In the genomic region with DNA sequence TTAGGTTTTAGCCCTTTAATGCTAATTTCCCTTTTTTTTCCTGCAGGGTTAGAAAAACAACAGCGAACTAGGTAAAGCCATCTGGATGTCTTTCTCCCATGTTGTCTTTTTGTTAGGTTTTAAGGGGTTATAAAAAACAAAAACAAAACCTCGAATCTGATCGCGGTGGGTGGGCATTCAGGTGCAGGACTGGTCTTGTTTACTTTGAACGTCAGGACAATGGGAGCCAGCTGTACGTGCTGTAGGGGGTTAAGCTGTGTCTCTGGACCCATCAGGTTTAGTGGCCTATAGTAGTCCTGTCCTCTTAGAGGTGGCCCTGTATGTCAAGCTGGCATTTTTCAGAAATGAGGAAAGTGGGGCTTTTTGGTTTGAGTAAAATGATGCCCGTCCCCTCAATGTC, we compare ENCODE assay signal across 9 mouse cellular contexts. TPM values are rescaled to one million over a fixed set of nuclear protein-coding genes. Genes with fewer than 3 reads are reported as not detected.
DNase-seq lines count a peak whose midpoint lies in the region; ATAC-seq and TF ChIP-seq lines count a peak whose summit lies in the region.
"Had no signal": no experiment of that assay in that cellular context is flagged by ENCODE, and none has a peak within 500 bp of the region (broad histone marks: within the 10 kb centered on the region; RNA-seq: fewer than 3 reads in every experiment).

No protein-coding gene starts in this region.

- H3K27ac ChIP-seq in lung, embryonic 14.5 days (ENCODE audit: low read depth): no peak overlapping the region
- no peak overlapping the region for H3K27ac ChIP-seq in embryonic facial prominence, embryonic 14.5 days (replicated peaks; ENCODE audit: low read depth, low read length)
- 0 out of 2 replicates have a peak overlapping the region, but pooled peaks have one; percentile 64 for H3K27ac ChIP-seq in hindbrain, postnatal 0 days
- no peak overlapping the region for H3K27ac ChIP-seq in midbrain, postnatal 0 days (ENCODE audit: low read depth, low read length)

- no peaks in the 10 kb centered on the region for H3K27me3 ChIP-seq in lung, embryonic 14.5 days (ENCODE audit: insufficient read depth, low read length)
- H3K27me3 ChIP-seq in embryonic facial prominence, embryonic 14.5 days (replicated peaks; ENCODE audit: control insufficient read depth, insufficient read depth, low read length): no peaks in the 10 kb centered on the region
- H3K27me3 ChIP-seq in hindbrain, postnatal 0 days (ENCODE audit: insufficient read depth, low read length): no peaks in the 10 kb centered on the region
- no peaks in the 10 kb centered on the region for H3K27me3 ChIP-seq in midbrain, postnatal 0 days (ENCODE audit: insufficient read depth, low read length)

- WGBS in lung, embryonic 14.5 days: 8% methylated on average over 7 of the region's 7 CpGs
- WGBS in embryonic facial prominence, embryonic 14.5 days: 8% methylated on average over 7 of the region's 7 CpGs
- WGBS in hindbrain, postnatal 0 days: 8% methylated on average over 7 of the region's 7 CpGs
- WGBS in midbrain, postnatal 0 days: 7% methylated on average over 7 of the region's 7 CpGs

- H3K9ac ChIP-seq in lung, embryonic 14.5 days: peak overlapping the region; percentile 72
- peak overlapping the region; percentile 84 for H3K9ac ChIP-seq in embryonic facial prominence, embryonic 14.5 days (ENCODE audit: low read depth, low read length)
- peak overlapping the region; percentile 77 for H3K9ac ChIP-seq in hindbrain, postnatal 0 days (replicated peaks; ENCODE audit: low read length)
- H3K9ac ChIP-seq in midbrain, postnatal 0 days (replicated peaks; ENCODE audit: low read length, poor library complexity, severe bottlenecking): peak overlapping the region; percentile 79

- no peak for TF ChIP-seq CTCF in lung, embryonic 14.5 days (IDR thresholded peaks at IDR 0.05; ENCODE audit: low read depth)
- TF ChIP-seq CTCF in hindbrain, postnatal 0 days (IDR thresholded peaks at IDR 0.05; ENCODE audit: low read depth): no peak
- no peak for TF ChIP-seq CTCF in midbrain, postnatal 0 days (IDR thresholded peaks at IDR 0.05)

- H3K4me2 ChIP-seq in lung, embryonic 14.5 days: peak overlapping the region; percentile 96
- H3K4me2 ChIP-seq in embryonic facial prominence, embryonic 14.5 days (ENCODE audit: low read depth, low read length): peak overlapping the region; percentile 94
- peak overlapping the region; percentile 61 for H3K4me2 ChIP-seq in hindbrain, postnatal 0 days (ENCODE audit: low read depth, low read length)
- peak overlapping the region; percentile 86 for H3K4me2 ChIP-seq in midbrain, postnatal 0 days (ENCODE audit: low read depth, low read length, poor library complexity, severe bottlenecking)

- peaks cover 8% of the 10 kb centered on the region; the same call in 1 of the 2 replicates for H3K4me1 ChIP-seq in lung, embryonic 14.5 days (ENCODE audit: insufficient read depth)
- peaks cover 18% of the 10 kb centered on the region for H3K4me1 ChIP-seq in embryonic facial prominence, embryonic 14.5 days (ENCODE audit: control insufficient read depth, insufficient read depth, low read length)
- peaks cover 9% of the 10 kb centered on the region; the same call in 1 of the 2 replicates for H3K4me1 ChIP-seq in hindbrain, postnatal 0 days (ENCODE audit: insufficient read depth, low read length)
- H3K4me1 ChIP-seq in midbrain, postnatal 0 days (ENCODE audit: insufficient read depth, low read length): peaks cover 11% of the 10 kb centered on the region; the same call in 1 of the 2 replicates

- H3K36me3 ChIP-seq in lung, embryonic 14.5 days (ENCODE audit: insufficient read depth): no peaks in the 10 kb centered on the region
- no peaks in the 10 kb centered on the region for H3K36me3 ChIP-seq in embryonic facial prominence, embryonic 14.5 days (ENCODE audit: control insufficient read depth, insufficient read depth, low read length)
- no peaks in the 10 kb centered on the region for H3K36me3 ChIP-seq in hindbrain, postnatal 0 days (ENCODE audit: insufficient read depth, low read length)
- no peaks in the 10 kb centered on the region for H3K36me3 ChIP-seq in midbrain, postnatal 0 days (ENCODE audit: insufficient read depth, low read length)

- H3K9me3 ChIP-seq in lung, embryonic 14.5 days (ENCODE audit: low read depth, low read length): no peaks in the 10 kb centered on the region
- no peaks in the 10 kb centered on the region for H3K9me3 ChIP-seq in embryonic facial prominence, embryonic 14.5 days (ENCODE audit: control insufficient read depth, low read length)
- no peaks in the 10 kb centered on the region for H3K9me3 ChIP-seq in hindbrain, postnatal 0 days (ENCODE audit: low read length)
- H3K9me3 ChIP-seq in midbrain, postnatal 0 days (ENCODE audit: low read length): no peaks in the 10 kb centered on the region

- ATAC-seq in lung, embryonic 14.5 days (ENCODE audit: insufficient read depth): no peak
- no peak for ATAC-seq in embryonic facial prominence, embryonic 14.5 days (ENCODE audit: low read depth)
- ATAC-seq in hindbrain, postnatal 0 days: no peak
- no peak for ATAC-seq in midbrain, postnatal 0 days (ENCODE audit: low FRiP score)

- DNase-seq in lung, embryonic 14.5 days: no peak
- no peak for DNase-seq in lung, postnatal 36 days
- peak; percentile 24 for DNase-seq in embryonic facial prominence, embryonic 14.5 days (ENCODE audit: low spot score)
- peak; percentile 23 for DNase-seq in hindbrain, postnatal 0 days (ENCODE audit: low spot score)
- no peak for DNase-seq in midbrain, postnatal 0 days (ENCODE audit: low spot score)
- no peak for DNase-seq in embryo, embryonic 10.5 days (ENCODE audit: low spot score)
- DNase-seq in gastrocnemius, adult 8-10 months (ENCODE audit: low spot score in 2 of 2): no peak
- no peak for DNase-seq in left cerebral cortex, adult 8-10 months (ENCODE audit: low spot score in 2 of 2)

- H3K4me3 ChIP-seq in lung, embryonic 14.5 days (ENCODE audit: low read depth, low read length): peak overlapping the region; percentile 83
- peak overlapping the region; percentile 83 for H3K4me3 ChIP-seq in embryonic facial prominence, embryonic 14.5 days (ENCODE audit: low read depth, low read length)
- H3K4me3 ChIP-seq in hindbrain, postnatal 0 days (ENCODE audit: low read length): peak overlapping the region; percentile 83
- peak overlapping the region; percentile 71 for H3K4me3 ChIP-seq in midbrain, postnatal 0 days (ENCODE audit: low read depth, low read length)

RNA-seq across cellular contexts. Expression of a gene that starts 1.0 kb away (rescaled TPM):
- polyA plus RNA-seq in lung, embryonic 14.5 days (2014; fragmentation: Nextera tagmentation; extraction: Ambion mirVana): 22.0 and 22.5 TPM in 2 replicates
- polyA plus RNA-seq in embryonic facial prominence, embryonic 14.5 days (2014; fragmentation: Nextera tagmentation; extraction: Ambion mirVana): 19.8 and 20.0 TPM in 2 replicates
- 42.8 and 52.5 TPM in 2 replicates for total RNA-seq in hindbrain, postnatal 0 days (2014; rRNA removed)
- polyA plus RNA-seq in hindbrain, postnatal 0 days (2015; fragmentation: Nextera tagmentation; extraction: Ambion mirVana): 14.3 and 14.8 TPM in 2 replicates
- 38.4 and 40.7 TPM in 2 replicates for total RNA-seq in midbrain, postnatal 0 days (2014; rRNA removed)
- polyA plus RNA-seq in midbrain, postnatal 0 days (2015; fragmentation: Nextera tagmentation; extraction: Ambion mirVana): 12.8 and 13.5 TPM in 2 replicates
- 1 to 10 TPM; 1.8 to 3.3 (median 2.2) TPM for total RNA-seq in gastrocnemius, adult 8-10 months (2022)
- 10 to 100 TPM; 67.0 to 71.5 (median 69.2) TPM for total RNA-seq in left cerebral cortex, adult 8-10 months (2022)

RNA-seq across cellular contexts. Expression of a gene that starts 35.9 kb away (rescaled TPM):
- polyA plus RNA-seq in lung, embryonic 14.5 days (2014; fragmentation: Nextera tagmentation; extraction: Ambion mirVana): not detected in 2 replicates
- polyA plus RNA-seq in embryonic facial prominence, embryonic 14.5 days (2014; fragmentation: Nextera tagmentation; extraction: Ambion mirVana): not detected in 2 replicates
- not detected in 2 replicates for total RNA-seq in hindbrain, postnatal 0 days (2014; rRNA removed)
- not detected in 2 replicates for polyA plus RNA-seq in hindbrain, postnatal 0 days (2015; fragmentation: Nextera tagmentation; extraction: Ambion mirVana)
- not detected in 2 replicates for total RNA-seq in midbrain, postnatal 0 days (2014; rRNA removed)
- polyA plus RNA-seq in midbrain, postnatal 0 days (2015; fragmentation: Nextera tagmentation; extraction: Ambion mirVana): not detected in 2 replicates
- not detected for total RNA-seq in gastrocnemius, adult 8-10 months (2022)
- not detected for total RNA-seq in left cerebral cortex, adult 8-10 months (2022)
- total RNA-seq: common myeloid progenitor, adult 5-6 weeks had no signal

Comparison
In these comparisons a context has a peak if more than half of its experiments do, and no peak if none do; other contexts are left out.
1. DNase-seq: peak in embryonic facial prominence, embryonic 14.5 days (single experiment) and hindbrain, postnatal 0 days (single experiment); none in lung, embryonic 14.5 days (single experiment), lung, postnatal 36 days (single experiment), midbrain, postnatal 0 days (single experiment), embryo, embryonic 10.5 days (single experiment), gastrocnemius, adult 8-10 months (0 of 2) and left cerebral cortex, adult 8-10 months (0 of 2).
2. Peak in every context shown above with its lines, with median percentiles within 50 percentile points of each other: H3K4me2 ChIP-seq, H3K4me3 ChIP-seq and H3K9ac ChIP-seq.